Mouse (Mus musculus) 3134 (cell line): ENCODE measurements around the gene Tmem102.

Source experiments
- DNase-seq: peaks from one replicate; pipeline ENCODE4 v3.0.0-alpha.2; 2011; ENCODE audit warnings: low spot score; ENCODE audit not compliant: insufficient read length; ENCODE audit errors: extremely low read depth

Tmem102 gene

GRCm38 (mm10) chr11:69823456-69823855, 18.0 kb upstream of the Tmem102 start:
- no peak for DNase-seq

GRCm38 (mm10) chr11:69822080-69822479, 16.7 kb upstream of the Tmem102 start, which contains the start of gene Spem1:
Gene Spem1 (minus strand): TSS chr11:69822180.
- no peak for DNase-seq

DNA sequence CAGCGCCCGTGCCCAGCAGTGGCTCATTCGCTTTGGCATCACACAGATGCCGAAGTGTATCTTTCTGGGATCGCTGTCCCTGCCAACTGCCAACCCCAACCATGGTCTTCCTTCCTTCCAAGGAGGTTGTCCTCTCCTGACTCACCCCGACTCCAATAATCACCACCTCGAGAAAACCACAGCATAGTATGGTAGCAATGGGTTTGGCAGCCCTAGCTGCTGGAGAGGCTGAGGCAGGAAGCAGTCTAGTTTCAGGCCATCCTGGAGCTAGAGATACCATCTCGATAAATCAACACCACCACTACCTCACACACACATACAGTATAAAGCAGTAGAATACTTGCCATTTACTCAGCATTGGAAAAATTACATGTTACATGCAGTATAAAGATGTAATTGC, 13.4 kb upstream of the Tmem102 start:
- DNase-seq, result peak; percentile 48

- DNase-seq, result no peak
These were observed 12.9 kb upstream of the Tmem102 start, which contains the start of gene Spem2 for GRCm38 (mm10) chr11:69818365-69818764. Gene Spem2 (minus strand): TSS chr11:69818465.

DNA sequence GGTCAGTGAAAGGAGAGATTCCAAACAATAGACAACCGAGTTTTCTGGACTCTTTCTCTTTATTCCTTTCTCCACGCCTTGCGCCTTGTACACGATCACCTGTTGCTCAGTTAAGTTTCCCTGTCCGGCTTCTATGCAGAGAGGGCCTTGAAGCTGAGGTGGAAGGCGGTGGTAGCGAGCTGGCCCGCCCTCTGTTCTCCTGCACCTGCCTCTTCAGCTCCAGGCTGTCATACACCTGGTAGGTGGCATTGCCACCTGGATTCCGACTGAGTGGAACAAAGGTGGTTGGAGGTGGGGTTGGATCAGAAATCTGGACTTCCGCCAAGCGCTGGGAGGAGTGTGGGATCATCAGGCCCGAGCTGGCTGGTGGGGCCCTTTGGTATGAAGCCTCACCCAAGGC, 11.1 kb upstream of the Tmem102 start:
- no peak for DNase-seq

GRCm38 (mm10) chr11:69815155-69815554, 9.7 kb upstream of the Tmem102 start, which contains the start of gene Gm39566:
Gene Gm39566 (minus strand): TSS chr11:69815298.
- no peak for DNase-seq

DNA sequence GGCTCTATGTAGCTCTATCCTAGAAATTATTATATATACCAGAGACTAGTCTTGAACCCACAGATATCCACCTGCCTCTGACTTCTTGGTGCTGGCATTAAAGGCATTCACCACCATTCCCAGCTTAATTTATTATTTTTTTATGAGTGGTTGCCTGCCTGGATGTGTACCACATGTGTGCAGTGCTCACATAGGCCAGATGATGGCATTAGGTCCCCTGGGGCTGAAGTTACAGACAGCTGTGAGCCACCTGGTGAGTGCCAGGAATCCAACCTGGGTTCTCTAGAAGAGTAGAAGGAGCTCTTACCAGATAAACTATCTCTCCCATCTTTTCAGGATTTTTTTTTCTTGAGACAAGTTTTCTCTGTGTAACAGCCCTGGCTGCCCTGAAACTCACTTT, 4.9 kb upstream of the Tmem102 start:
- no peak for DNase-seq

- no peak for DNase-seq
These were observed 2.2 kb upstream of the Tmem102 start for GRCm38 (mm10) chr11:69807641-69808040.

DNA sequence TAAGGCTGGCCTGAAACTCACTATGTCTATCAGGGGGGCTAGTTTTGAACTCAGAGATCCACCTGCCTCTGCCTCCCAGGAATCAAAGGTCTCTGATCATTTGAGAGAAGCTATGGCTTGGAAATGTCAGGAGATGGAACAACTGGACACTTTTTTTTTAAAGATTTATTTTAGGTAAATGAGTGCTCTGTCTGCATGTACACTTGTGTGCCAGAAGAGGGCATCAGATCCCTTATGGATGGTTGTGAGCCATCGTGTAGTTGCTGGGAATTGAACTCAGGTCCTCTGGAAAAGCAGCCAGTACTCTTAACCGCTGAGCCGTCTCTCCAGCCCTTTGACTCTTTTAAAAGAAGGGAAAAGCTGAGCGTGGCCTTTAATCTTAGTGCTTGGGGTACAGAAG, 954 bp upstream of the Tmem102 start:
- no peak for DNase-seq

DNA sequence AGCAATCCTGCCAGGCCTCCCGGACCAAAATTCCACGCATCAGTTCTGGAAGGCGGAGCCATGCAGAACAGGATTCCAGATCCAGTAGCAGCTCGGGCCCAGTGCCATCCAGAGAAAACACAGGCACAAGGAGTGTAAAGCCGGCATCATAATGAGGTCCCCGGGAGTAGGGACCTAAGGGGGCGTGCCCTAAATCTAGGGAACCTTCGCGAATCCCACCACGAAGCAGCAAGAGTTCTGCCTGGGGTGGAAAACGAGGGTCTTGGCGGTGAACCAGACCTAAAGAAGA, 828 bp downstream of the Tmem102 start:
- DNase-seq, result no peak

GRCm38 (mm10) chr11:69803786-69804651, 1.4 kb downstream of the Tmem102 start:
- DNase-seq, result peak; percentile 74

DNA sequence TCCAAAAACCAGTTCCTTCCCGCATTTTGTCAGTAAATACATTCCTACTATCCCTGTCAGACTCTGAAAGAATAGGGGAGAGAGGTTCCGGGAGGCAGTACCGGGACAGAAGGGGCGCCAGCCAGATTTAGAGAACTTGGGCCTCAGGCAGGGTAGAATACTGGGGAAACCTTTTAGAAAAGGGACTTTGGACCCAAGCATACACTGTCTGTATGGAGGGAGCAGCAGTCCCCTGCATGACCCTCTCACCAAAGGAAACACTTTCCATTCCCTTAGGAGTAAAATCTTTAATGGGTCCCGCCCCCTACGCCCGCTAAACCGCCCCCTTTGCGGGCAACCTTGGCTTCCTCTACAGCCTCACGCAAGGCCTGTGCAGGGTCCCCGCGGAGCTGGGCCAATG, 2.1 kb downstream of the Tmem102 start:
- DNase-seq, result no peak

GRCm38 (mm10) chr11:69802648-69803105, 2.7 kb downstream of the Tmem102 start:
- no peak for DNase-seq

DNA sequence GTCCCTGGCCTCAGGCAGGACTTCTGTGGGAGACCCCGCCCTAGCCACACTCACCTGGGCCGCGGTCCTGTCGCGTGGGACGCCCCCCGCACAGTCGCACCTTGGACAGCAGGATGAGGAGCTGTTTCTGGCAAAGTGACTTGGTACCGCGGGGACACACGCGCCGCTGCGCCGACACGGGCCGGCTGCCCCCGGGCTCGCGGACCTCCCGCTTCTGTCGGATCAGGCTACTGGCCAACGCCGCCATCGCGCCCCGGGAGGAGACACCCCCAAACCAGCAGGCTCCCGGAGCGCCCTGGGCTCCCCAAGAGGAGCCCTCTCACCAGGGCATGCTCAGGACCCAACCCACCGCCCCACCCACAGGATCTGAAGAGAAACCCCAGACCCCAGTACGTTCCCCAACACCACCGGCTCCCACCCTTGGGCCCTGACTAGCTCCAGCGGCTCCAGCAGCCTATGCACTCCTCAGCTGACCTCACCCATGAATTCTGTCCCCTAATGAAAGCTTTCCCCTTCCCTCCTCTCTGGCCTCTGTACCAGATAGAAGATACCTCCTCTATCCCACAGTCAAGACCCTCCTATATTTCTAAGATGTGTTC, 3.9 kb downstream of the Tmem102 start, which contains the start of gene Fgf11:
Gene Fgf11 (minus strand): TSS at position 479 of the 599 bp plus-strand sequence.
- DNase-seq, result no peak

GRCm38 (mm10) chr11:69800392-69801197, 4.8 kb downstream of the Tmem102 start:
- no peak for DNase-seq

GRCm38 (mm10) chr11:69800138-69800391, 5.4 kb downstream of the Tmem102 start:
- no peak for DNase-seq

- DNase-seq, result no peak
These were observed 5.9 kb downstream of the Tmem102 start for GRCm38 (mm10) chr11:69799394-69800137.

DNA sequence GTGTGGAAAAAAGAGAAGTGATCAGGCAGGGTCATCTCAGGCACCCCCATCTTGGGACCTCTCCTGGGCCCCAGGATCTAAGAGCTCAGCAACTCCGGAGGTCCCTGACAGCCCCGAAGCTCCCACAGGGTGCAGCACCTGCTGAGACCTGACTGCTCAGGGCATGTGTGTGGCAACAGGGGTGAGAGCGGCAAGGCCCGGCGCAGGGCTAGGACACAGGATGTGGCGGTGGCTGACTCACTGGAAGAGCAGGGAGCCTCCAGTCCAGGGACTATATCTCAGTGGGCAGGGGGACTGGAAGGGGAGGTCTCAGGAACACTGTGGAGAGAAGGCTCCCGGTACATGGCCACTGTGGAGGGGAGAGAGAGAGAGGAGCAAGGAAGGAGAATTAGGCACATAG, 7.5 kb downstream of the Tmem102 start:
- peak; percentile 76 for DNase-seq

GRCm38 (mm10) chr11:69795983-69796435, 9.4 kb downstream of the Tmem102 start:
- DNase-seq, result no peak

DNA sequence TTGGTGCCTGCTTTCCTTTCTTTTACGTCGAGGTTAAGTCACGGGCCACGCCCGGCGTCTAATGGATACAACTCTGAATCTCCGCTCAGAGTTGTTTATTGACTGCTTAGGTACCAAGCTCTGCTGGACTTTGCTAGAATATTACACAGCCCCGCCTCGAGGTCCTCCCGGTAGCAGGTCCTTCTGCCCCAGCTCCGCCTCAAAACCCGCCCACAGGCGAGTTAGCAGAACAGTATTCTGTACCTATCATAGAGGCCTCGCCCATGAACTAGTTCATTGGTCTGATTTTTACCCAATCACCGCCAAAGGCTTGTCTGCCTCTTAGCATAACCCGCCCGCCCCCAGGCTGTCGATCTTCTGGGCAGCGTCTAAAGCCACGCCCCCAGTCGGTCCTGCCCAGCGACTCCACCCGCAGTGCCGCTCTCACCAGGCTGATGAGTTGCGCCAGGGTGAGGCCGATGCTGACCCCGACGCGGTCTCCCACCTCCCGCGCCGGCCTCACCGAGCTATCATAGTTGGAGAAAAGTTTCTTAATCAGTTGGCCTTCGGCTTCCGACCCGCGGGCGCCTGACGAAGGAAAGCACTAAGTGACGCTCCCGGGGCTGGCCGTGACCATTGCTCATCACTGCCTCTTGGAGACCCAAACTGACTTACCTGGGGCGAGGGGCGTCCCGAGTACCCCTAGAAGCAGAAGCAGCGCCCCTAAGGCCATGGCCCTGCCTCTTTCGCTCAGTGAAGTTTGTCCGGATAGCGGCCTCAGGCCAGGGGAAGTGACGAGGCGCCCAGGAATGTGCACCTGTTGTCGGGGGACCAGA, 10.0 kb downstream of the Tmem102 start, which contains the start of gene Chrnb1:
Gene Chrnb1 (minus strand): TSS at position 776 of the 815 bp plus-strand sequence.
- peak; percentile 94 for DNase-seq
